Mouse (Mus musculus): ENCODE results near the gene Map3k14. TPM values are rescaled to one million over a fixed set of nuclear protein-coding genes. Genes with fewer than 3 reads are reported as not detected.

The Map3k14 gene
- polyA plus RNA-seq, 1 experiment = 8.6 TPM

DNA sequence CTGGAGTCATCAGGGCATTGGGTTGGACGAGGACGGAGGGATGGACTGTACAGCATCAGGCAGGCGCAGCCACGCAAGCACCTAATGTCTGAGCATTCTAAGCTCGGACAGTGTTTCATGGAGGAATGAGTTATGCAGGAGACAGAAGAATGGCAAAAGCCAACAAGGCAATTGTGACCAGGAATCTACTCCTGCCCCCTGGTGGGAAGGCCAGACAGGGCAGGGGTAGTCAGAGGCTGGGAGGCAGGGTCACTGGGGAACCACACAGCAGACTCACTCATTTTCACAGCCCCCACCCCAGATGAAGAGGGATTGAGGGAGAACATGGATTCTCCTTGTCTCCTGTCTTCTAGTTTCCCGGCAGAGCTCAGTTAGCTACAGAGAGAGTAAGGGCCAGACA lies 4.7 kb upstream of the Map3k14 start:
- TF ChIP-seq POLR2A (IDR thresholded peaks at IDR 0.05; ENCODE audit: low read depth, low read length) = no peak
- peak; percentile 67 for TF ChIP-seq CTCF (conservative IDR thresholded peaks at IDR 0.05; ENCODE audit: insufficient read depth, insufficient read length, low read depth, low read length)
- Histone ChIP-seq H3K4me3 (ENCODE audit: insufficient read depth, low read depth, low read length) (no peak overlapping the region), H3K27me3 (replicated peaks; ENCODE audit: control insufficient read depth, insufficient read depth, low read length) (no peaks in the 10 kb centered on the region), H3K27ac (ENCODE audit: insufficient read depth, low read depth, low read length) (no peak overlapping the region), H3K36me3 (ENCODE audit: control insufficient read depth, insufficient read depth, low read length) (no peaks in the 10 kb centered on the region), H3K4me1 (ENCODE audit: control insufficient read depth, insufficient read depth, low read length) (peaks cover 3% of the 10 kb centered on the region; the same call in 1 of the 2 replicates)
- DNase-seq = peak; percentile 59
- WGBS = 63% methylated on average over 6 of the region's 6 CpGs

DNA sequence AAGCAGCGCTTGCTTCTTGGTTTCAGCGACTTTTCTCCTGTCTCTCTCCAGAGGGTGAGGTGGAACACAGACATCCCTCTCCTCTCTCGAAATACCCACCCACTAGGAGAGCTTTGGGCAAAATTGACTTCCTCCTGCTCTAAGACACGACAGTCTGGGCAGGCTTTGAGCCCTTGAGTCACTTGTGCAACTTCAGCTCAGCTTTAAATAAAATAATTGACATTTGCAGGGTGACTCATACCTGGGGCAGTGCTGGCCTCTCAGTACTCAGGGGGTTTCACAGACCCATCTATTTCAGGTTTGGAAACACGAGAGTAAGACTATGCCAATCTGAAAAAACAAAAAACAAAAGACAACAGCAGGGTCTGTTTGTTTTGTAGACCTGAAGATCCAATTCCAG lies 2.2 kb upstream of the Map3k14 start:
- H3K4me1 ChIP-seq (ENCODE audit: control insufficient read depth, insufficient read depth, low read length) = peaks cover 18% of the 10 kb centered on the region; the same call in 1 of the 2 replicates
- H3K4me3 ChIP-seq (ENCODE audit: insufficient read depth, low read depth, low read length) = no peak overlapping the region
- DNase-seq = no peak
- H3K36me3 ChIP-seq (ENCODE audit: control insufficient read depth, insufficient read depth, low read length) = no peaks in the 10 kb centered on the region
- H3K27ac ChIP-seq (ENCODE audit: insufficient read depth, low read depth, low read length) = no peak overlapping the region
- 84% methylated on average over 5 of the region's 5 CpGs for WGBS
- H3K27me3 ChIP-seq (replicated peaks; ENCODE audit: control insufficient read depth, insufficient read depth, low read length) = no peaks in the 10 kb centered on the region
- TF ChIP-seq CTCF (conservative IDR thresholded peaks at IDR 0.05; ENCODE audit: insufficient read depth, insufficient read length, low read depth, low read length) (no peak), POLR2A (IDR thresholded peaks at IDR 0.05; ENCODE audit: low read depth, low read length) (no peak)

DNA sequence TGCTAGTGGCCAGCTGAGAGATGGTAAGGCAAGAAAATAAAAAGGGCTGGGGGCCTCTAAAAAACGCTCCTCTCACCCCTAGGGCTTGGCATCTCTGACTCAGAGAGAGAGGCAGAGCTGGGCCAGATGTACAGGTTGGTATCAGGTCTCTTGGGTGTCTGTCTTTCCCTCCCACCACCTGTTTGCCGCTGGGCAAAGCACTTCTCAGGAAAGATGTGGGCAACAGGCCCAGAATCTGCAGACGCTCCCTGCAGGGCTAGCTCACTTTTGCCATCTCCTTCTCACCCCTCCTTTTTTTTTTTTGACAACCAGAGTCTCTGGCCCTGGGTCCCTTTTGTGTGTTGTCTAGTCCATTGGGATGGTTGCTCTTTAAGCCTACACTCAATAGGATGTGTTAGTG lies 1.6 kb upstream of the Map3k14 start:
- Histone ChIP-seq H3K36me3 (ENCODE audit: control insufficient read depth, insufficient read depth, low read length) (no peaks in the 10 kb centered on the region), H3K4me3 (ENCODE audit: insufficient read depth, low read depth, low read length) (no peak overlapping the region), H3K27ac (ENCODE audit: insufficient read depth, low read depth, low read length) (no peak overlapping the region), H3K4me1 (ENCODE audit: control insufficient read depth, insufficient read depth, low read length) (peaks cover 18% of the 10 kb centered on the region; the same call in 1 of the 2 replicates), H3K27me3 (replicated peaks; ENCODE audit: control insufficient read depth, insufficient read depth, low read length) (no peaks in the 10 kb centered on the region)
- TF ChIP-seq CTCF (conservative IDR thresholded peaks at IDR 0.05; ENCODE audit: insufficient read depth, insufficient read length, low read depth, low read length) = no peak
- no peak for TF ChIP-seq POLR2A (IDR thresholded peaks at IDR 0.05; ENCODE audit: low read depth, low read length)
- WGBS = 74% methylated on average over 3 of the region's 3 CpGs
- no peak for DNase-seq

DNA sequence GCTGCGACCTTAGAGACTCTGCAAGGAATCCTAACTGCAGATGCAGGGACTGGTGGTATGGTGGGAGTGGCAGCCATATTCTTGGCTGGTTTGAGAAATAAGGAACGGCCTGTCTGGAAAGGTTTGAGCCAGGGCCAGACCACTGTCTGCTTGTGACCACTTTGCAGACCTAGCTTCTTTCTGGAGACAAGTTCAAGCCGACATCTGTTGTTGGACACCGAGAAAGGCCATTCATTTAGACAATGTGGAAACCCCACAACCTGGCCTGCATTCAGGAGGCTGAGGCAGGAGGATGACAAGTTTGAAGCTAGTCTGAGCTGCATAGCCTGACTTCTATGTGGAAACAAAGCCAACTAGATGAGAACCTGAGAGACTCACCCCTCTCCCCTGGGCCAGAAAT lies 1.1 kb upstream of the Map3k14 start:
- no peak for DNase-seq
- H3K36me3 ChIP-seq (ENCODE audit: control insufficient read depth, insufficient read depth, low read length) = no peaks in the 10 kb centered on the region
- no peak overlapping the region for H3K27ac ChIP-seq (ENCODE audit: insufficient read depth, low read depth, low read length)
- H3K4me3 ChIP-seq (ENCODE audit: insufficient read depth, low read depth, low read length) = no peak overlapping the region
- TF ChIP-seq POLR2A (IDR thresholded peaks at IDR 0.05; ENCODE audit: low read depth, low read length) = no peak
- no peak for TF ChIP-seq CTCF (conservative IDR thresholded peaks at IDR 0.05; ENCODE audit: insufficient read depth, insufficient read length, low read depth, low read length)
- no peaks in the 10 kb centered on the region for H3K27me3 ChIP-seq (replicated peaks; ENCODE audit: control insufficient read depth, insufficient read depth, low read length)
- WGBS = 75% methylated on average over 4 of the region's 4 CpGs
- H3K4me1 ChIP-seq (ENCODE audit: control insufficient read depth, insufficient read depth, low read length) = peaks cover 23% of the 10 kb centered on the region; the same call in 1 of the 2 replicates

DNA sequence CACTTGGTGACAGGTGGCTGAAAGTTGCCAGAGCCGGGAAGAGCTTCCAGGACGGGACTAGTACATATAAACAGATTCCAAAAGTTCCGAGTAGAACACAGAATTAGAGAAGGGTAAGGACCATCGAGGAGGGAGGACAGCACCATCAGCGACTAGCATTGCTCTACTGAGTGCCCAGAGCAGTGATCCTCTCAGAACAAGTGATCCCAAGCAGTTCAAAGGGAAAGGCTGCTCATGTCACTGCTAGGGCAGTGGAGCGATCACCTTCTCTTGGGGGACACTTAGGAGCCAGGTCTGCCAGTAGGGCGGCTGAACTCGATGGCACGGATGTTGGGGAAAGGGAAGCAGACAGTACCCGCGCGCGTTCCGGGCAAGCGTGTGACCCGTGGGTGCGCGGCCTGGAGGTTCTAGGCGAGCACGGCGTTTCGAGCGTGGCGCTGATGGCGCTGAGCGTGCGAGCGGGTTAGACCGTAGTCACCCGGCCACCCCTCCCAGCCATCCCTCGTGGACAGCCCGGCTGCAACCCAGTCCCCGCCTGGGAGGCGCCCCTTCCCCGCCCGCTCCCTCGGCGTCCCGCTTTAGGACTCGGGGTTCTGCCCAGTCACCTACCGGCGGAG lies 435 bp downstream of the Map3k14 start:
- H3K4me1 ChIP-seq (ENCODE audit: control insufficient read depth, insufficient read depth, low read length) = peaks cover 32% of the 10 kb centered on the region
- DNase-seq = no peak
- 1% methylated on average over 42 of the region's 42 CpGs for WGBS
- TF ChIP-seq POLR2A (IDR thresholded peaks at IDR 0.05; ENCODE audit: low read depth, low read length) = no peak
- H3K27ac ChIP-seq (ENCODE audit: insufficient read depth, low read depth, low read length) = peak overlapping the region; percentile 76
- no peaks in the 10 kb centered on the region for H3K27me3 ChIP-seq (replicated peaks; ENCODE audit: control insufficient read depth, insufficient read depth, low read length)
- no peaks in the 10 kb centered on the region for H3K36me3 ChIP-seq (ENCODE audit: control insufficient read depth, insufficient read depth, low read length)
- peak overlapping the region; percentile 76 for H3K4me3 ChIP-seq (ENCODE audit: insufficient read depth, low read depth, low read length)

DNA sequence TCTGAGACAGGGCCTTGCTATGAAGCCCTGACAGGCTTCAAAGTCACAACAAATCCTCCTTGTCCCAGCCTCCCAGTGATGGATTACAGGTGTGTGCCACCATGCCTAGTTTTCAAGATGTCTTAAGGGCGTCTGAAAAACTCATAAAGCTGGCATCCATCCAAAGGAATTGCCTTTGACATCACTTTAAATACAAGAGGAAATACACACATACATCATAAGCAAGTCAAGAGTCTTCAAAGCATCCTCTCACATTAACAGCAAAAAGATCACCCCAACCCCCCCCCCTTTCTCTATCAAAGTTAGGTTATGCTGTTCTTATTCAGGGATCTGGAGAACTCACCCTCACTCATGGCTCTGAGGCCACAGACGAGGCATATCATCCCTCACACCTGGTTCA lies 1.4 kb downstream of the Map3k14 start:
- H3K4me1 ChIP-seq (ENCODE audit: control insufficient read depth, insufficient read depth, low read length) = peaks cover 36% of the 10 kb centered on the region

DNA sequence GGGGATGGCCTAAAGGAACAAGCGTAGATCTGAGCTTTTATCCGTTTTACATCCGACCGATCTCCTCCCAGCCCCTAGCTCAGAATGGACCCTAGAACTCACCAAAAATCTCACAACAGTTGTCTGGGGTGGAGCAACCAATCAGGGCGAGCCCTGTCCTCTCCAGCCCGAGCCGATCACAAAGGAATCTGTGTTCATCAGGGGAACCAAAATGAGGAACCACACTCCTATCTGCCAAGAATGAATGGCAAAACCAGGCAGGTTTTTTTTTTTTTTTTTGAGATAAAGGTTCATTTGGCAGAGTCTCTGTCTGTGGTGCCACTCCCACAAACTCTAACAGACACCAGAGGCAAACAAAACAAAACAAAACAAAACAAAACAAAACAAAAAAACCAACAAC lies 2.1 kb downstream of the Map3k14 start:
- WGBS = 42% methylated on average over 7 of the region's 7 CpGs
- Histone ChIP-seq H3K27me3 (replicated peaks; ENCODE audit: control insufficient read depth, insufficient read depth, low read length) (no peaks in the 10 kb centered on the region), H3K4me3 (ENCODE audit: insufficient read depth, low read depth, low read length) (no peak overlapping the region), H3K36me3 (ENCODE audit: control insufficient read depth, insufficient read depth, low read length) (no peaks in the 10 kb centered on the region), H3K27ac (ENCODE audit: insufficient read depth, low read depth, low read length) (no peak overlapping the region), H3K4me1 (ENCODE audit: control insufficient read depth, insufficient read depth, low read length) (peaks cover 36% of the 10 kb centered on the region)
- DNase-seq = peak; percentile 40
- no peak for TF ChIP-seq POLR2A (IDR thresholded peaks at IDR 0.05; ENCODE audit: low read depth, low read length)
- TF ChIP-seq CTCF (conservative IDR thresholded peaks at IDR 0.05; ENCODE audit: insufficient read depth, insufficient read length, low read depth, low read length) = no peak

More for the DNA sequence above, 1.4 kb downstream of the Map3k14 start:
- Histone ChIP-seq H3K27me3 (replicated peaks; ENCODE audit: control insufficient read depth, insufficient read depth, low read length) (no peaks in the 10 kb centered on the region), H3K27ac (ENCODE audit: insufficient read depth, low read depth, low read length) (no peak overlapping the region), H3K36me3 (ENCODE audit: control insufficient read depth, insufficient read depth, low read length) (no peaks in the 10 kb centered on the region), H3K4me3 (ENCODE audit: insufficient read depth, low read depth, low read length) (no peak overlapping the region)
- DNase-seq = no peak
- 53% methylated on average over 2 of the region's 2 CpGs for WGBS
- TF ChIP-seq CTCF (conservative IDR thresholded peaks at IDR 0.05; ENCODE audit: insufficient read depth, insufficient read length, low read depth, low read length) (no peak), POLR2A (IDR thresholded peaks at IDR 0.05; ENCODE audit: low read depth, low read length) (no peak)

Data from kidney, adult 2 months (tissue).